Mouse (Mus musculus) E14TG2a.4 (cell line): ENCODE measurements at regions not wholly inside any gene's neighbourhood (a gene's known extent, or its start where the extent isn't known, plus 50 kb on each side); places are given as distances from the start of the nearest gene placed in this dataset.

Source experiments
- CTCF ChIP-seq: conservative IDR thresholded peaks from 2 replicates; pipeline ENCODE4 v1.5.1; 2014; ENCODE audit warnings: low read length
- NANOG ChIP-seq: IDR thresholded peaks from 2 replicates; pipeline ENCODE4 v1.6.1; 2014; ENCODE audit warnings: borderline replicate concordance, low read length, mixed read lengths
- POU5F1 ChIP-seq: IDR thresholded peaks from 2 replicates; pipeline ENCODE4 v1.6.1; 2014; ENCODE audit warnings: low read length, borderline replicate concordance

DNA sequence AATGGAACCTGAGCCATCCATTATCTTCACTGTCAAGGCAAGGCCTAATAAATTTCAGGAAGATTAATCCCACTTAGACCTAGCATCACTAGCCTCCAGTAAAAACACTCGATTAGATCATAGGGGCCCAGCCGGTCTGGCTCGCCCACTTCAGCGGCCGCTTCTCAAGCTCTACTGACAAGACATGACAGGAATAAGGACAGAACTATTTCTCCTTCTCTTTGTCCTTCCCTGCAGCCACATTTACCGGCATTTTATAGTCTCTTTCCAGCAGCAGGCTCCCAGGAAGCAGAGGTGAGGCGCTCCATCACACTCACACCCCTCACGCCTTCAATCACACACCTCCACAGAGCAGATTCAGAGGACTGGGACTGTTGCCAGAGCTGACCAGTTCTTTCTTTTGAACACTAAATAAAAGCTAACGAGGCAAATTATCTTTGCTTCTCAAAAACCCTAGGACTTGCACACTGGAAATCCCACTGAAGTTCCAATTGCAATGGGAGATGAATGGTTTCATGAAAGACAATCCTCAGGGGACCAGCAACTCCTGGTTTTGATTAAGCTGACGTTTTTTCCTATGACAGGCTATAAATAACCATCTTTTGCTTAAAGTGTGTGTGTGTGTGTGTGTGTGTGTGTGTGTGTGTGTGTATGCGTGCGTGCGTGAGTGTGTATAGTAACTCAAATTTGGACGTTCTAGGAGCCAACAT, 184.6 kb downstream of the Sox4 start:
- TF ChIP-seq CTCF (no peak), POU5F1 (no peak), NANOG (no peak)
